Mouse (Mus musculus) gastrocnemius, postnatal 10 days (tissue): ENCODE data around the gene Rgs14. TPM values are rescaled to one million over a fixed set of nuclear protein-coding genes. Genes with fewer than 3 reads are reported as not detected.

Experiments used
- DNase-seq: peaks from one replicate; pipeline ENCODE4 v3.0.0; 2021; ENCODE audit warnings: mixed read lengths
- long read RNA-seq, 2 experiments: library from polyadenylated mRNA; stranded (forward); transcript quantifications; one replicate each; pipeline ENCODE4 v2.0.0; 2021
- total RNA-seq, 2 experiments: library from RNA; stranded (reverse); gene quantifications; 2 replicates each; pipeline ENCODE4 v1.2.3; 2021

The Rgs14 gene
- total RNA-seq = under 1 TPM; 0.19 to 0.36 TPM
- long read RNA-seq, experiment 1 = 0 reads
- long read RNA-seq, experiment 2, partial matches to known transcripts = 1 of 1 reads
- long read RNA-seq, experiment 2, other reads (novel, unspliced or antisense) = 0 of 1 reads

DNA sequence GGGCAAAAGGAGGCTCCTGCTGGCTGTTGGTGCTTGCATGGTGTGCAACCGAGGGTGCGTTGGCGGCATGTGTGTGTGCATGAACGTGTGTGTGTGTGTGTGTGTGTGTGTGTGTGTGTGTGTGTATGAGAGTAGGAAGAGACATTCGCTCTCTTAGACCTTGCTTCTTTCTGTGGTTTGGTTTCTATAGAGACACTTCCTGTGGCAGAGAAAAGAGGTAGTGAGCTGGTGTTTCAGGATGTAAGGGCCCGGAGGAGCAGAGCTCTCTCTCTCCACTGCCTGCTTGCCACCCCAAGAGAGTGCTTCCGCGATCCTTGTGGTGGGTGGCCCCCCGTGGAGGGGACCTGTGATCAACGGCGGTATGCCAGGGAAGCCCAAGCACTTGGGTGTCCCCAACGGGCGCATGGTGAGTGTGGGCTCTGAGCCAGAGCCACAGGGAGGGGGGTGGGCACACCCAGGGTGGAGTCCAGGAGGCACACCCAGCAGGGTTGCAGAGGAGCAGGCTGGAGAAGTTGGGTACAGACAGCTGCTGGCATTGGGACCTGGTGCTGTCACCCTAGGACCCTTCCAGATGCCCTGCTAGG lies at the start of gene Rgs14:
Rgs14 (plus strand) TSS at position 202 of the 584 bp plus-strand sequence.
- no peak for DNase-seq

DNA sequence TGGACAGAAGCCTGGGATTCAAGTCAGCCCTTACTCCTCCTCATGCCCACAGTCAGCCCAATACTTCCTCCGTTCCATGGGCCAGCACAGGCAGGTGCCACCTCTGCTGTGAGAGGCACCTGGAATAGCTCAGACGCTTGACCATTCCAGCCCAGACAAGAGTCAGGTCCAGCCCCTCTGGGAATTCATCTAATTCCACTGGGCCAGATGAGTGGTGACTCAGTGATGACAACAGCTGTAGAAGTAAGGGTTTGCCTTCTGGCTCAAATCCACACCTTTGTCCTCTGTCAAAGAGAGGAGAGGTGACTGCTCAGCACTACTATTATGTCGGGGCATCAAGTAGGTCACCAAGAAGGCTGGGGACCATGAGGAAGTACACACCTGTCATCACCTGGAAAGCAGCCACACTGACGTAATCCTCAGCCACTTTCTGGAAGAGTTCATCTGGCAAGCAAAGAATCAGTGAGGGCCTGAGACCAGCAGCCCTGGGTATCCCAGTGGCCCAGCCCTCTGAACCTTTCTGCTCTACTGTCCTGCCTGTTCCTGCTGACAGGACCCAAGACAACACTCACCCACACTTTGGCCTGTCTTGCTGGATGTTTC lies 49.5 kb upstream of the Rgs14 start, which contains the start of gene Prelid1:
Prelid1 (plus strand) TSS at position 570 of the 603 bp plus-strand sequence.
- no peak for DNase-seq

DNA sequence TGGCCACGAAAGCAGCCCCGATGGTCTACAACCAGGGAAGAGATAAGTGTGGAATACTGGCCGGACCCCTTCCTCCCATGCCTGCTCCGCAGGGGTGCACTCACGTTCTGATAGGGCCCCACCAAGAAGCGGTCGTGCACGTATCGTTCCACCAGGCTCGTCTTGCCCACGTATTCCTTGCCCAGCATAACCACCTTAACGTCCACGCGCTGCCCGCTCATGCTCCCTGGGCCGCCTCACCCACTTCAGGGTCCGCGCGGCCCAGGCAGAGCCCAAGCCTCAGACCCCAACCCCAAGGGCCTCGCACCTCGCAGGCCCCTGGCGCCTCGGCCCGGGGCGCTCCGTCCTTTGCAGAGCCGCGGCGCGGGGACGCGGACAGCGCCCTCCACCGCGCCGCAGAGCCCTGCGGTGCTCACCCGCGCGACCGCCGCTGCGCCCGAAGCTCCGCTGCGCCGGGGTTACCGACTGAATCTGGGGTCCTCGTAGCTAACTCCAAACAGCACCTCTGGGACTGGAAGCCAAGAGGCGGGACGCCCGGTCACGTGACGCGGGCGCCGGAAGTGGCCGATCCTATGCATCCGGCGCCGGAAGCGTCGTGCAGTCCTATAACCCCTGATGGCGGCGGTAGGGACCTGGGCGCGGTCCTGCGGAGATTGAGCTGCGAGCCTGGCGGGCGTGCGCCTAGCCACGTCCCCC lies 48.0 kb upstream of the Rgs14 start, which contains the start of gene Rab24:
Rab24 (minus strand) TSS at position 513 of the 696 bp plus-strand sequence.
- DNase-seq = peak; percentile 90

DNA sequence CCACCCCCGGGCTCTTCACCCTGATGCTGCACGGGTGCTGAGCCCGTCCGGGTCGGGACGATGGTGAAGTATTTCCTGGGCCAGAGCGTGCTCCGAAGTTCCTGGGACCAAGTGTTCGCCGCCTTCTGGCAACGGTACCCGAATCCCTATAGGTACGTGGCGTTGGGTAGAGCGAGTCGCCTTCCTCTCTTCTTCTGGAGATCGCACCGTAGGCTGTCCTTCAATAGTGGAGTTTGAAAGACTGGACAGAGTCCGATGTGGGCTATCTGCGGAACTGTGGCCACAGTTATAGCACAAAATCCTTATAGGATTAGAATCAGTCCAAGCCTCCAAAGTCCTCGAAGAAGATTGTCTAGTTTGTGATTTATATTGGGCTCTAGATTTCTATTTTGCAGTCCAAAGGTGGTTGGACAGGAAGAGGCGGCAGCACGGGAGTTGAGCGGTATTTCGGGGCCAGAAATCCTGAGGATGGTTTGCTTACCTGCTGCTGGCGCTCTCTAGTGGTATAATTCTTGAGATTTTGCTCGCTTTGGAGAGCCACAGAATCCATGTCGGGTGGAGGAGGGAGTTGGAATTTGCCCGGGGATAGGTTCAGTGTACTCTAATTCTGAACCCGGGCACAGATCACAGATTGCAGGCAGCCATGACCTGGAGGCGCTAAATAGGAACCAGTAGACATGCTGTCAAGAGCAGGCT lies 47.3 kb upstream of the Rgs14 start:
- DNase-seq = no peak

- no peak for DNase-seq
These were observed 43.9 kb upstream of the Rgs14 start for GRCm38 (mm10) chr13:55325596-55325995.

- no peak for DNase-seq
These were observed 42.4 kb upstream of the Rgs14 start for GRCm38 (mm10) chr13:55327169-55327568.

DNA sequence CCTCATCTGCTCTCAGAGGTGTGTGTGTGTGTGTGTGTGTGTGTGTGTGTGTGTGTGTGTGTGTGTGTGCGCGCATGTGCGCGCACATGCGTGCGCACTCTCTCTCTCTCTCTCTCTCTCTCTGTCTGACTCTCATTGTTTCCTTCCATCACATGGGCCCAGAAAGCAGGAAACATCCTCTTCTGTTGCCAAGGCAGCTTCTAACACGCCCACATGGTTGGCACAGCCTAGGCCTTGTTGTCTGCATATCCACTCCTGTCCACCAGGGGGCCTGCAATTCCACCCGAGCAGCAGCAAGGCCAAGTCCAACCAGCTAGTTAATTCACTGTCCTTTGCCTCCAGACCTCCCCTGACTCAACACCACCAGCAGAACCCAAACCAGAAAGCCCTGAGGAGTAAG lies 41.9 kb upstream of the Rgs14 start:
- peak; percentile 78 for DNase-seq

GRCm38 (mm10) chr13:55328171-55328570 lies 41.4 kb upstream of the Rgs14 start:
- no peak for DNase-seq

DNA sequence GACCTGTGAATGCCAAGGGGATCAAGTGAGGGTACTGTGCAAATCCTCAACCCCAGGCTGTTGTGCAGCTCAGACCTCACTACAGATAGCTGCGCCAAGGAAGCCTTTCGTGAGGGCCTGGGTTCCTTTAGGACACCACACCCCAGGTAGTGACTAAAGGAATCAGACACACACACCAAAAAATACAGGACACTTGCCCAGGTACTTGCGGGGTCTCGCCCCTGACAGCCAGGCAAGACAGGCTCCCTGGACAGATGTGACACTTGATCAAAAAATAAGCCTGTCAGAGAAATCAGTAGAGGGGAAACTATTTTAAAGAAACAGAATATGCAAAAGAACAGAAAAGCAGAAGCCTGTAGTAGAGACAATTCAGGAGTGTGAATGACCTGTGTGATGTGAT lies 40.9 kb upstream of the Rgs14 start:
- no peak for DNase-seq

DNA sequence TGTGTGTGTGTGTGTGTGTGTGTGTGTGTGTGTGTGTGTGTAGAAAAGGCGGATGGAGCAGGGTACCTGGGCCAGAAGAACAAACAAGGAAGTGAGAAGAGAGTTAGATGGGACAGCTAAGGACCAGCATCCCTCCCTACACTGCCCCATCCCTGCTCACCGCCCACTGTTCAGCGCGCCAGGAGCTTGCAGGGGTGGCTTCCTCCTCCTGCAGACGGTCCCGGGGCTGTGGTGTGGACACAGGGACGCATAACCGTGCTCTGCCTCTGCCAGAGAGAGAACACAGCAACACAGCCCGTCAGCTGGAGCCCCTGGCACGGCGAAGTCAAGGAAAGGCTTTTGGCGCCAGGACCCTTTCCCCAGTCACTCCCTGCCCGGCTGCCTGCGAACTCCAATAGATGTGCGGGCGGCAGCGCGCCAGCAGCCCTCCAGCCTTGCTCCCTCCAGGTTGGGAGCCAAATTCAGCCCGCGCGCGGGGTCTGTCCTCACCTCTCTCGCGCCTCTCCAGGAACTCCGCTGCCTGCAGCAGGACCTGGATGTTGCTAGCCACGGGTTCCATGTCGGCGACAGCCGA lies 40.3 kb upstream of the Rgs14 start:
- peak; percentile 55 for DNase-seq

DNA sequence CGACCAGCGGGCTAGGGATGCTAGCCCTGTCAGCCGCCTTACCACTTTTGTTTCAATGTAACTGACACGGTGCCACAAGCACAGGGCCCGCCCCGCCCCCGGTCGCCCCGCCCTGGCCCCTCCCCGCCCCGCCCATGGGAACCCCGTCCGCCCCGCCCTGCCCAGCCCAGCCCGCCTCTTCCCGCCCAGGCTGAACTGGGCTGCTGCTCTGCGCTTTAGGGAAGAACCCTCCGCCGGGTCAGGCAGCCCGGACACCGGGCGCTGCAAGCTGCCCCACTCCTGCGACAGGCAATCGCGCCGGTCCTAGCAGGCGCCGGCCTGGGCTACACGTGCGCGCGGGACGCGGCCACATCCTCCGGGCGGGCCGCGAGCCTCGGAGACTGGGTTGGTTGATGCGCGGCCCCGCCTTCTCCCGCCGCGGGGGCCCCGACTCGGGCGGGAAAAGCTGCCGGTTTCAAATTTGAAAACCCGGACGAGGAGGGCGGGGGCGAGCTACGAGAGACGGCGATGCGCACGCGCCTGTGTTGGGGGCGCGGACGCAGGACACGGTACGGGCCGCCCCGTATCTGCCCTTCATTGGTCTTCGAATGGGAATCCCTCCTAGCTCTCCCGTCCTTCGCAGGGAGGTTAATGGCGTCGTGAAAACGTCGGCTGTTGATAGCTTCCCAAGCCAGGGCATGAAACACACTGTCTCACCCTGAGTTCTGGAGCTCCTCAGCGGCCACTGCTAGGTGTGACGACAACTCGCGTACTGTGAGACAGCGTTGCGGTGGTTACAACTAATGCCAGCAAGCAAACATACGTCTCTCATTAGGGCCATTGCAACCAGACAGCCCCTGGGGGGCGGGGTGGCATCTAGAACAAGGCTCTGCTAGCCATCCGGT lies 39.6 kb upstream of the Rgs14 start, which contains the start of gene Mxd3:
Mxd3 (minus strand) TSS at position 141 of the 884 bp plus-strand sequence.
- DNase-seq = peak; percentile 79

DNA sequence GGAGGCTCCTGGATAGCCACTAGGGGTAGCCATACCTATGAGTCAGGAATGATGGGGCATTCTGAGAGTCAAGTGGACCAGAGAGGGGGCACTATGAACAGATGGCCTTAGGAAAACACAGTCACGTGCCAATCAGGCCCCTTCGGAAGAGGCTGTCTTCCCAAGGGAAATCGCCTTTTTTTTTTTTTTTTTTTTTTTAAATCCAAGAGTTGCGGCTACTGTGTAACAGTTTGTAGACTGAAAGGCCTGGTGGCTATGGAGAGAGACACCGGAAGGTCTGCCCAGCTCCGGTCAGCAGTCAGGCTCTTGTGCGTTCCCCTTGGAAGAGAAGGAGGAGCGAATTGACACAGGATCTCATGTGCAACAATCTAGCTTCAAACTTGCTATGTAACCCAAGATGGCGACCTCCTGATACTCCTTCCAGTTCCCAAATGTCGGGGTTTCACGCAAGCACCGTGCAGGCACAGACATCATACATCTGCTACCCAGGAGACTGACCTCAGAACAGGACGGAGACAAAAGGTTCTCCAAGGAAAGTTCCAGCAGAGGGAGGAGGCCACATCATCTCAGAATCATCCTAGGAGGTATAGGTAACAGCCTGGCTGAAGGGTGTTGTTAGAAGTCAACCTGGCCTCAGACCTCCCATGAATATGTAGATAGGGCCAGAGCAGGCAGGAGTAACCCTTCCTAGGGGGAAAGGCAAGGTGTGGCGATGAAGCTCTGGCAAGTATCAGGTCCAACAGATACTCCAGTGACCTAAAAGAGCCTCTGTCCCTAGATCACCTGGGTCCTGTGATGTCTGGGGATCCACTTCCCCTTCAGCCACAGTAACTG lies 38.7 kb upstream of the Rgs14 start:
- DNase-seq = no peak

DNA sequence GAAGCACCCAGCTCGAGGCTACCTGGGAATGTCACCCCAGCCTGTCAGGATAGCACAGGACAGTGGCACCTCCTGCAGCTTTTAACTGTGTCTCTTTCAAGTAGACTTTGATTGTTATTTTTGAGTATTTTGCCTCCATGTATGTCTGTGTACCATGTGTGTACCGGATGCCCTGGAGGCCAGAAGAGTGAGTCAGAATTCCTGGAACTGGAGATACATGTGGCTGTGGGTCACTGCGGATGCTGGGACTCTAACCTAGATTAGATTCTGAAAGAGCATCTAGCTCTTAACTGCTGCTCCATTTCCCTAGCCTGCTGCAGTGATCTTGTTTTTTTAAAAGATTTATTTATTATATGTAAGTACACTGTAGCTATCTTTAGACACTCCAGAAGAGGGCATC lies 37.2 kb upstream of the Rgs14 start:
- DNase-seq = no peak

GRCm38 (mm10) chr13:55335701-55336100 lies 33.8 kb upstream of the Rgs14 start:
- no peak for DNase-seq

- no peak for DNase-seq
These were observed 32.1 kb upstream of the Rgs14 start for GRCm38 (mm10) chr13:55337341-55337975.

GRCm38 (mm10) chr13:55338131-55339054 lies 31.1 kb upstream of the Rgs14 start:
- no peak for DNase-seq

- no peak for DNase-seq
These were observed 30.3 kb upstream of the Rgs14 start for GRCm38 (mm10) chr13:55339259-55339658.

DNA sequence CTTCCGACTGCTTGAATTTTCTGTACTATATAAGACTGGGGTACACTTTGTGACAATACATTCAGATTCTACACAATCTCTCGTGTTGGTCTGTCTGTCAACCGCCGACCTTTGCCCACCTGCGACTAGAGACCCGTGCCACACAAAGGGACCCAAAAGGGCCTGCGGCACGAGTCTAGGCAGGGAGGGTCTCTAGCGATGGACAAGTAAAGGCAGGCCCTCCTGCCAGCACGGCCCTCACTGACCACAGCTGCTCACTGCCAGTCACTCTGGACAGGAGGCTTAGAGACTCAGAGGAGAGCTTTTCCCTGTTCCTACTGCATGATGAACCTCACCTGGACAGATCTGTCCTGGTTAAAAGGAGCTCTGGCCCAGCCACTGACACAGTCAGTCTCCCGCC lies 27.1 kb upstream of the Rgs14 start:
- no peak for DNase-seq

DNA sequence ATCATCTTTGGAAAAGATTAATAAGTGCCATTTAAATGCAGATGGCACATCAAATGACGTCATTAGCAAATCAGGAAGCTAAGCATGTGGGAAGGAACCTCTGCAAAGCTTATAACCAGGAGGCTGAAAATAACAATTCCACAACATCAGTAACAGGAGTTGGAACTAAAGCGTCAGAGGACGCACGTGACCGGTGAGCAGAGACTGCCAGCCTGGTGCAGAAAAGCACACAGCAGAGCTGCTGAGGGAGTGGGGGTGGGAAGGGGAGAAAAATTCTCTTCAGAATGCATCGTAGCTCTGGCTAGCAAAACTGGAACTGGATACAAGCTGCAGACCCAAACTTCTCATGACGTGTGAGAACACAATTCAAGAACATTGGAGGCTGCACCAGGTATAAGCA lies 25.2 kb upstream of the Rgs14 start:
- DNase-seq = no peak
